Mouse (Mus musculus) heart, adult 18-20 months (tissue): ENCODE results near the gene Gm8271. TPM values are rescaled to one million over a fixed set of nuclear protein-coding genes. Genes with fewer than 3 reads are reported as not detected.
"Not testable (repeated sequence)": the region's sequence is repeated elsewhere in the genome, so short reads cannot be mapped to it uniquely, and the experiment has no call there.

Source experiments
- DNase-seq, 2 experiments: peaks; one replicate each; pipeline ENCODE4 v3.0.0; 2021 to 2022; ENCODE audit warnings: mixed read lengths in 1 of 2
- long read RNA-seq, 2 experiments: library from polyadenylated mRNA; stranded (forward); transcript quantifications; one replicate each; pipeline ENCODE4 v2.0.0; 2021
- total RNA-seq, 2 experiments: library from RNA; stranded (reverse); gene quantifications; 2 replicates each; pipeline ENCODE4 v1.2.3; 2021

The Gm8271 gene
- total RNA-seq = not detected
- long read RNA-seq, experiment 1 = 0 reads
- long read RNA-seq, experiment 2 = 0 reads

- DNase-seq = not testable (repeated sequence)
These were observed at the start of gene Gm8271 for GRCm38 (mm10) chr14:5185493-5185892. Gene Gm8271 (plus strand): TSS chr14:5185793.

DNA sequence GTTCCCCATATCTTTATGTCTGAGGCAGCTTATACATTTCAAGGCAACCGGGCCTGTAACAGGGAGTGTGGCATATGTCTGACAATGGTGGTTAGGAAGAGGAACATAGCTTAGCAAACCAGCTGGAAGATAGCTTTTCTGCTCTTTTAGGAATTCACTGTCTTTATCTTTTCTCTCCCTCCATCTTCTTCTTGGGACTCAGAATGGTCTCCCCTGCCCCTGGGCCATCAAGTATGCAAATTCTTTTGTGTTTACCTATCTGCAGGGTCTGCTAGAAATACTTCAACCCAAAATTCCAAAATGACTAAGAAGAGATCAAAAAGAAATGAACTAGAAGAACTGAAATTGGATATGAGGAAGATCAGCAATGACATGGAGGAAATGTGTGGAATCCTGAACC, 21.4 kb upstream of the Gm8271 start, which contains the start of gene Gm3317:
Gm3317 (plus strand) TSS at position 301 of the 400 bp plus-strand sequence.
- DNase-seq = not testable (repeated sequence)

Other genes with a start within 250 kb of the Gm8271 start
- not detected for gene Gm8297, start 201.9 kb upstream of the Gm8271 start, total RNA-seq
- not detected for gene Gm3298, start 169.9 kb upstream of the Gm8271 start, total RNA-seq
- not detected for gene 4930555G01Rik, start 135.2 kb upstream of the Gm8271 start, total RNA-seq
- not detected for gene Gm8281, start 114.8 kb upstream of the Gm8271 start, total RNA-seq
- gene Gm8279, start 54.3 kb upstream of the Gm8271 start, total RNA-seq = not detected
- not detected for gene Gm3317, start 21.3 kb upstream of the Gm8271 start, total RNA-seq
- not detected for gene Gm3526, start 74.8 kb downstream of the Gm8271 start, total RNA-seq
- gene Gm3542, start 149.1 kb downstream of the Gm8271 start, total RNA-seq = not detected
- gene Gm3500, start 203.3 kb downstream of the Gm8271 start, total RNA-seq = not detected